Mouse (Mus musculus) cortical plate, adult 2 months (tissue): ENCODE measurements around the gene Gm7247.

Source experiments
- CTCF ChIP-seq: fragments of 200-500 bp; IDR thresholded peaks from 2 replicates; pipeline ENCODE4 v1.5.1; 2011; ENCODE audit warnings: mild to moderate bottlenecking, control low read depth, low read length; ENCODE audit not compliant: insufficient read depth; ENCODE audit errors: extremely low read depth
- POLR2A ChIP-seq: fragments of 200-500 bp; IDR thresholded peaks from 2 replicates; pipeline ENCODE4 v1.6.1; 2011; ENCODE audit warnings: mild to moderate bottlenecking, low read length, control low read depth; ENCODE audit not compliant: insufficient read depth; ENCODE audit errors: extremely low read depth

- TF ChIP-seq CTCF (no peak), POLR2A (no peak)
Measured at GRCm38 (mm10) chr14:51385741-51386140, 24.2 kb downstream of the Gm7247 start.
